Mouse (Mus musculus): Measurements from ENCODE around the gene 4933407L21Rik. TPM values are rescaled to one million over a fixed set of nuclear protein-coding genes. Genes with fewer than 3 reads are reported as not detected.

4933407L21Rik gene
- polyA plus RNA-seq, 1 experiment from 2014 or later, result 0.20 TPM

DNA sequence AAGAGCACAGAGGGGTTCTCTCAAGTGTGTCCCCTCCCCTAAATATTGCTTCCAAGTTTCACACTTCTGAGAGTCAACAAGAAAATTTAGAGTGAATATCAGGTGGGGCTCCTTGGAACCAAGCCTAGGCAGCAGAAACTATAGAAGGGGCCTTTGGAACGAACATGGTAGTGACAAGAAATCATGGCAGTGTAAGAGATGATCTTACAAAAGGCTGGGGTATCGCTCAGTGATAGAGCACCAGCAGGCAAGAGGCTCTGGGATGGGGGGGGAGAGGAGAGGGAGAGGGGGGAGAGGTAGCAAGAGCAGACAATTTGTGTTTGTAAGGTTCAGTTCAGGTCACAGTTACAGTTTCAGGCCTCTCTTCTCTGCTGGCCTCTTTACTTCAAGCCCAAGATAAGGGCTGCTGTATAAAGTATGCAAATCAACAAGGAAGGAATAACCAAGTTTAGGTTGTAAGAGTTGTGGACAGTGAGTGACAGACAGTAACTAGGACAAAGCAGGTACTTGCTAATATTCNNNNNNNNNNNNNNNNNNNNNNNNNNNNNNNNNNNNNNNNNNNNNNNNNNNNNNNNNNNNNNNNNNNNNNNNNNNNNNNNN is 20.9 kb downstream of the 4933407L21Rik start:
- no peak overlapping the region for H3K27ac ChIP-seq (replicated peaks)
- no peaks in the 10 kb centered on the region for H3K36me3 ChIP-seq
- no peaks in the 10 kb centered on the region for H3K27me3 ChIP-seq (ENCODE audit: low read depth, poor library complexity, severe bottlenecking)
- no peaks in the 10 kb centered on the region for H3K4me1 ChIP-seq
- no peaks in the 10 kb centered on the region for H3K9me3 ChIP-seq (replicated peaks)
- WGBS, result 88% methylated on average over 2 of the region's 2 CpGs
- H3K4me3 ChIP-seq, result no peak overlapping the region
- no peak for DNase-seq (ENCODE audit: low spot score)

DNA sequence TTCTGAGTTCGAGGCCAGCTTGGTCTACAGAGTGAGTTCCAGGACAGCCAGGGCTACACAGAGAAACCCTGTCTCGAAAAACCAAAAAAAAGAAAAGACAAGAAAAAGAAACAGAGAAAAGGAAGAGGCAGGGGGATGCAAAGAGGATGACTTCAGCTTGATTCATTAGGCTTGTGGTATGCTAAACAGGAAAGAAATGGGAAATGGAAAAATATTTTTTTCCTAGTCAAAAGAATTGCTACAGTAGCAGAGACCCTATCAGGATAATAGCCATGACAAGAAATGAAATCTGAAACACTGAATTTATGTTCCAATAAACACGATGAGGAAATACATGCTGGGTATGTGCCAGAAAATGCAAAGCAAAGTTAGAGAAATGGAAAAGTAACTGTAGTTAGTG is 26.9 kb downstream of the 4933407L21Rik start:
- no peak overlapping the region for H3K27ac ChIP-seq (replicated peaks)
- peaks cover 9% of the 10 kb centered on the region for H3K4me1 ChIP-seq
- H3K27me3 ChIP-seq (ENCODE audit: low read depth, poor library complexity, severe bottlenecking), result no peaks in the 10 kb centered on the region
- no peak overlapping the region for H3K4me3 ChIP-seq
- H3K9me3 ChIP-seq (replicated peaks), result no peaks in the 10 kb centered on the region
- 89% methylated on average over 3 of the region's 3 CpGs for WGBS
- H3K36me3 ChIP-seq, result no peaks in the 10 kb centered on the region
- DNase-seq (ENCODE audit: low spot score), result no peak

DNA sequence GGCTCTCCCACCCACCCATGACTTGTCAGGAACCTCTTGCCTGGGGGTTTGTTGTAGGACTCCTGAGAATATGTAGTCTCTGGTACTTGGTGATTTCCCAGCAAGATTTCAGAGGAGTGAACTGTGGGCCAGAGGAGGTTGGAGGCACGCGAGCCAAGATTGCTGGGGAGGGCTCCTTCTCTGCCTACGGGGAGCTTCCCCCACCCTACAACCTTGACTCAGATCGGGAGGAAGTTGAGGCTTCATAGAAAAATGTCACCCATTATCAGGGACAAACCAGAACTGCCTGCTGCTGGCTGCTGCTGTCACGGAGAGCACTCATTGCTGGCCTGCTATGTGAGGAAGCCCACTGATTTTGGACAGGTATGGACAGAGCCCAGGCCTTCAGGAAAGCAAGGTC is 29.0 kb downstream of the 4933407L21Rik start:
- 88% methylated on average over 5 of the region's 5 CpGs for WGBS
- H3K36me3 ChIP-seq, result no peaks in the 10 kb centered on the region
- H3K4me1 ChIP-seq, result peaks cover 9% of the 10 kb centered on the region
- no peak overlapping the region for H3K4me3 ChIP-seq
- no peak overlapping the region for H3K27ac ChIP-seq (replicated peaks)
- H3K27me3 ChIP-seq (ENCODE audit: low read depth, poor library complexity, severe bottlenecking), result no peaks in the 10 kb centered on the region
- no peaks in the 10 kb centered on the region for H3K9me3 ChIP-seq (replicated peaks)
- no peak for DNase-seq (ENCODE audit: low spot score)

DNA sequence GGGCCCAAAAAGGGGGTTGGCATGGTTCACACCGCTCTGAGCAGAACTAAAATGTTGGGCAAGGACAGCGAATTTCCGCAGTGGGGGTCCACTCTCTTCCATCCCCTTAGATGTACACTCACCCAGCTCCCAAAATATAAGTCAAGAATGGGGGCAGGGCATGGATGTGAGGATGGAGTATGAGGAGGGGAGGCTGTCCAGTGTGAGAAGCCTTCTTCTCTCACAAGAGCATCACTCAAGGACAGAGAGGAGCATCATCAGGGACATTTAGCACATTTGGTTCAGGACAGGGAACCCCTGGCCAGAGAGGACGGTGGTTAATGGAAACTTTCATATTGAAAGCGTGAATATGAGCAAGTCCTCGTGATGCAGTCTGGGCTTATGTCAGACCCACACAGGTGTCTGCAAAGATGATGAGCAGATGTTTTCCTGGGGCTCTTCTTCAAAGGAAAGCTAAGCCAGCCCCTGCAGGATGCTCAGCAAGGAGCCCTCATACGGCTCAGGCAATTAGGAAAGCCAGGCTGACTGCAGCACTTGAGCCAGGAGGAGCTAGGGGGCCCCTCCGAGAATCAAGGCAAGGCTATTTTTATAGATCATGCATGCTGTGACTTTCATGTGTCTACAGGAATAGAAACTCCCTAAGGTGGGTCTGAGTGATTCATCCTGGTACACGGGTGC is 29.8 kb downstream of the 4933407L21Rik start:
- DNase-seq (ENCODE audit: low spot score), result no peak
- 59% methylated on average over 9 of the region's 9 CpGs for WGBS

DNA sequence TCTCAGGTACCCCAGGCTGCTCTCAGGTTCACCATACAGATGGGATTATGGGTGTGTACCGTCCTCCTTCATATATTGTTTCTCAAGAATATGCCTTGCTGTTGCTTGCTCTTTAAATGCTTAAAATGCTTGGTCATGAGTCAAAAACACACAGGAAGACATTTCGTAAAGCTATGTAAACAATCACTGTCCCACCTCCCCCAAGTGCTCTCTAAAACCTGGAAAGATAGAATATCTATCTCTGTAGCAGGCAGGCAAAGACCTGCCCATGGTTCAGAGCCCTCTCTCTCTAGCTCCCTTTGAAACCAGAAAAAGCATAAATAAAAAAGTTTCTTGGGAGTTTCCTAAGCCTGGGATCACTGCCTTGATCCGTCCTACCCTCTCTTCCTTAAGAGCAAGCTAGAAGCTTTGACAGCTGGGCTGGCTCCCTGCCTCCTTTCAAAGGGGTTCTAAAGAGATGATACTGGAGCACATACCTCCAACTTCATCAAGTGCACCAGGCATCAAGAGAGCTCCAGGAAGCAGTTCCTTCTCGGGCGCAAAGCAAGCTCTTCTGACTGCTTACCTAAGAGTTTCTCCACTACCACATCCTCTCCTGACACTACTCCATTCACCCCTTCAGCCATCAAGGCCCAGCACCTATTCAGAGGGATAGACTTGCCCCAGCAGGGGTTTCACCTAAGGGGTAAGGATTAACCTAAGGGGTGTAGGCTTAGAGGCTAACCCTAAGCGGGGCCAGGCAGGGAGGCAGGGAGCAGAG is 31.0 kb downstream of the 4933407L21Rik start:
- no peak overlapping the region for H3K27ac ChIP-seq (replicated peaks)
- DNase-seq (ENCODE audit: low spot score), result no peak

More for the DNA sequence above, 29.8 kb downstream of the 4933407L21Rik start:
- Histone ChIP-seq H3K4me3 (no peak overlapping the region), H3K27ac (replicated peaks) (no peak overlapping the region), H3K9me3 (replicated peaks) (no peaks in the 10 kb centered on the region), H3K4me1 (peaks cover 9% of the 10 kb centered on the region), H3K27me3 (ENCODE audit: low read depth, poor library complexity, severe bottlenecking) (no peaks in the 10 kb centered on the region), H3K36me3 (no peaks in the 10 kb centered on the region)

DNA sequence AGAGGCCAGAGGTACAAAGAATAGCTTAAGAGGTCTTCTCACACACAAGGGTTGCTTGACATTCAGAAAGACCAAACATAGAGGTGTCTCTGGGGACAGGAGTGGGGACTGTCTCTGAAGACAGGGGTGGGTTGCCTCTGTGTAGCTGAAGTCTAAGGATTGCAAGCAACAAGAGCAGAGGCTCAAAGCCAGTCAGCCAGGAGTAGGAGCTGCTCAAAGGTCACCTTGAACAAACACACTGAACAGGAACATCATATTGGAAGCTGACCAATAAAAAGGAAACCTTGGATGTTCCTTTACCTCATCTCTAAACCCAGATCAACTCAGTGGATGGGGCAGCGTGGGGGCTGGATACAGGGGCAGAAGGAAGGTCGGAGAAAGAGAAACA is 31.6 kb downstream of the 4933407L21Rik start:
- Histone ChIP-seq H3K36me3 (no peaks in the 10 kb centered on the region), H3K9me3 (replicated peaks) (no peaks in the 10 kb centered on the region), H3K27me3 (ENCODE audit: low read depth, poor library complexity, severe bottlenecking) (no peaks in the 10 kb centered on the region), H3K4me1 (peaks cover 9% of the 10 kb centered on the region), H3K4me3 (no peak overlapping the region), H3K27ac (replicated peaks) (no peak overlapping the region)
- no peak for DNase-seq (ENCODE audit: low spot score)
- WGBS, result 80% methylated on average over 2 of the region's 2 CpGs

More for the DNA sequence above, 31.0 kb downstream of the 4933407L21Rik start:
- peaks cover 9% of the 10 kb centered on the region for H3K4me1 ChIP-seq
- no peaks in the 10 kb centered on the region for H3K9me3 ChIP-seq (replicated peaks)
- no peak overlapping the region for H3K4me3 ChIP-seq
- H3K27me3 ChIP-seq (ENCODE audit: low read depth, poor library complexity, severe bottlenecking), result no peaks in the 10 kb centered on the region
- 64% methylated on average over 6 of the region's 6 CpGs for WGBS
- no peaks in the 10 kb centered on the region for H3K36me3 ChIP-seq

DNA sequence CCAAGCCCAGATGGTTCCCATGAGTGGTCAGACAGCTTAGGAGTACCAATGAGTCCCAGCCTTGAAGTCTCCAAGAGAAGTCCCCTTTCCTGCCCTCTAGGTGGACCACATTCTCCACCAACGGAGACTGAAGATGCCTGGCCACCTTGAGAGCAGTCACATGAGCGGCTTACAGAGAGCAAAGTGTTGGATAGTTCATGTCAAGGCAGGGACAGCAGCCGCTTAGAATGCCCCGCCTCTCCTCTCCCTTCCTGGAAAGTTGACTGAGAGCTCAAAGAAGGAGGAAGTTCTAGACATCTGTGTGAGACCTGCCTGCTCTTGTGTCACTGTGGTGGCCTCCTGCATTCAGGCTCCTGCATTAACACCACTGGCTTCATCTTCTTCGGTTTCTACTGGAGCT is 32.6 kb downstream of the 4933407L21Rik start, which contains the start of gene Gpr55:
Gene Gpr55 (minus strand): TSS at position 135 of the 400 bp plus-strand sequence.
- no peak for DNase-seq (ENCODE audit: low spot score)
- WGBS, result 87% methylated on average over 5 of the region's 5 CpGs

DNA sequence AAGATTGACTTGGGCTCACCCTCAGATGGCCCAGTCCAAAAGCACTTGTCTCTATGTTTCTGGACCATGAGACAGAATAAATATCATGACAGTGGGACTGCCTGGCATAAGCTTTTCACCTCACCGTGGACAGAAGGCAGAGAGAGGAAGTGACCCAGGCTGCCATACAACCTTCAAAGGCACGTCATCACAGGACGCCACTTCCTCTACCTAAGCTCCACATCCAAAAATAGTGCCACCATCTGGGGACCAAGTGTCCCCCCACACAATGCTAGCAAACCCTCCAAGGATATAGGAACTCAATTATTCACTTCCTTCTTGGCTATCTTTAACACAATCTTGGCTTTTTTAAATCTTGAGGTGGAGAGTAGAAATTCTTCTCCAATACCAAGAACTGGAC is 33.8 kb downstream of the 4933407L21Rik start:
- 84% methylated on average over 3 of the region's 3 CpGs for WGBS
- no peak for DNase-seq (ENCODE audit: low spot score)

More for the DNA sequence above, 32.6 kb downstream of the 4933407L21Rik start, which contains the start of gene Gpr55:
- no peaks in the 10 kb centered on the region for H3K9me3 ChIP-seq (replicated peaks)
- no peaks in the 10 kb centered on the region for H3K27me3 ChIP-seq (ENCODE audit: low read depth, poor library complexity, severe bottlenecking)
- H3K36me3 ChIP-seq, result no peaks in the 10 kb centered on the region
- no peak within 1 kb of the TSS for H3K4me3 ChIP-seq
- H3K27ac ChIP-seq (replicated peaks), result no peak within 1 kb of the TSS
- peaks cover 9% of the 10 kb centered on the region for H3K4me1 ChIP-seq

DNA sequence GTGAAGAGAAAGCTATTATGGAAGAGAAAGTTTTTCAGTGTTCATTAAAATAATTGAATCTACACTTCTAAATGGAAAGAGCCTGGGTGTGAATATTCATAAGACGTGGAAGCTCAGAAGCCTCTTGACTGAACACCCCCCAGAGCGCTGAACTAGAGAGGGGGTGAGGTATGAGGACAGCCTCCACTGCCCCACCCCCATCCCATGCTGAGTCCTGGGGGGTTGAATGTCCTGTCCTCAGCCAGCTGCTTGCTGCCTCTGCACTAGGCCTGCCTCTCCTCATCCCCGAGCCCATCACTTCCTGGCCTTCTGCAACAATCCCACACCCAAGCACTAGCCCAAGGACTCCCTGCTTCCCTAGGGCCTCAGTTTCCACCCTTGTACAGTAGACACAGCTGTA is 37.6 kb downstream of the 4933407L21Rik start:
- Histone ChIP-seq H3K27ac (replicated peaks) (no peak overlapping the region), H3K4me3 (no peak overlapping the region), H3K4me1 (no peaks in the 10 kb centered on the region), H3K27me3 (ENCODE audit: low read depth, poor library complexity, severe bottlenecking) (no peaks in the 10 kb centered on the region), H3K9me3 (replicated peaks) (no peaks in the 10 kb centered on the region), H3K36me3 (no peaks in the 10 kb centered on the region)
- DNase-seq (ENCODE audit: low spot score), result no peak
- WGBS, result 66% methylated on average over 3 of the region's 3 CpGs

More for the DNA sequence above, 33.8 kb downstream of the 4933407L21Rik start:
- H3K4me1 ChIP-seq, result peaks cover 9% of the 10 kb centered on the region
- no peaks in the 10 kb centered on the region for H3K27me3 ChIP-seq (ENCODE audit: low read depth, poor library complexity, severe bottlenecking)
- no peaks in the 10 kb centered on the region for H3K36me3 ChIP-seq
- H3K9me3 ChIP-seq (replicated peaks), result no peaks in the 10 kb centered on the region
- H3K4me3 ChIP-seq, result no peak overlapping the region
- no peak overlapping the region for H3K27ac ChIP-seq (replicated peaks)

DNA sequence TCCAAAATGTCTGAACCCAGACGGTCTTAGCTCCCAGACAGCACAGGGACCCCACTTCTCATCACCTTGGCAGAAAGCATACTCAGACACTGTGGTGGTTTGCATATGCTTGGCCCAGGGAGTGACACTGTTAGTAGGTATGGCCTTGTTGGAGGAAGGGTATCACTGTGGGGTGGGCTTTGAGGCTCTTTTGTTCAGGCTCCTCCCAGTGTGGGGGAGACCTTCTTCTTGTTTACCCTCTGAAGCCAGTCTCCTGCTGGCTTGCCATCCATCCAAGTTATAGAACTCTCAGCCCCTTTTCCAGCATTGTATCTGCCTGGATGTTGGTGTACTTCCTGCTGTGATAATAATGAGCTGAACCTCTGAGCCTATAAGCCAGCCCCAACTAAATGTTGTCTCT is 40.8 kb downstream of the 4933407L21Rik start:
- H3K36me3 ChIP-seq, result no peaks in the 10 kb centered on the region
- WGBS, result 83% methylated on average over 1 of the region's 1 CpGs
- H3K9me3 ChIP-seq (replicated peaks), result no peaks in the 10 kb centered on the region
- H3K4me3 ChIP-seq, result no peak overlapping the region
- no peaks in the 10 kb centered on the region for H3K4me1 ChIP-seq
- H3K27me3 ChIP-seq (ENCODE audit: low read depth, poor library complexity, severe bottlenecking), result no peaks in the 10 kb centered on the region
- H3K27ac ChIP-seq (replicated peaks), result no peak overlapping the region
- DNase-seq (ENCODE audit: low spot score), result no peak

DNA sequence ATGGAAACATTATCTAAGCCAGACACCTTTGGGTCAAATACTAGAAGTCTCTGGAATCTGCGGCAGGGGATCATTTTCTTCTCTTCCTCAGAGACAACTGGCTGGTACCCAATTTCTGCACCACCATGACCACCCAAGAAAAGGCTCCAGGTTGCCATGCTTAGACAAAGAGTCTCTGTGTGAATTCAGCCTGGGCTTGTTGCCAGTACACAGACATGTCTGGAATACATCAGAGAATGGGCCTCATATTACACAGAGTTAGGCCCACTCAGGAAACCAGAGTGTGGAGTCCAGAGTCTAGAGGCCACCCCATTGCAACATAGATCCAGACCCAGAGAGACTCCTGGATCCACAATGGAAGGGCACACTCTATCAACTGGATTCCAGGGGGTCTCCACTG is 41.2 kb downstream of the 4933407L21Rik start:
- no peaks in the 10 kb centered on the region for H3K4me1 ChIP-seq
- 93% methylated on average over 1 of the region's 1 CpGs for WGBS
- no peak for DNase-seq (ENCODE audit: low spot score)
- no peak overlapping the region for H3K27ac ChIP-seq (replicated peaks)
- H3K9me3 ChIP-seq (replicated peaks), result no peaks in the 10 kb centered on the region
- H3K27me3 ChIP-seq (ENCODE audit: low read depth, poor library complexity, severe bottlenecking), result no peaks in the 10 kb centered on the region
- H3K36me3 ChIP-seq, result no peaks in the 10 kb centered on the region
- no peak overlapping the region for H3K4me3 ChIP-seq

DNA sequence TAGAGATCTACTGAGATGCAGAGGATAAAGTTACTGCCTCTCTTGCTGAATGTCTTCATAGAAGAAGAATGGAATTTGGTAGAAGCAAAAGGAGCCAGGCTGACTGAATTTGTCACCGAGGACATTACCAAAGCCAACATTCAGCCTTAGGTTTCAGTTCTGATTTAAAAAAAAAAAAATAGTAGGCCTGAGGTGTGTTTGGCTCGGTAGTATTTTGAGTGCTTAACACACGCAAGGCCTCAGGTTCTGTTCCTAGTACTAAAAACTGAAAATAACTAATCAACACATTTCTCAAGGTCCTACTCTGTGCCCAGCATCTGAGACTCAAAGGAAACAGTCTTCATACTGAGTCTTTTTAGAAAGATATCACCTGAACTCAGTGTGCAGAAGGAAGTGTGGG is 42.8 kb downstream of the 4933407L21Rik start:
- Histone ChIP-seq H3K9me3 (replicated peaks) (no peaks in the 10 kb centered on the region), H3K4me3 (no peak overlapping the region), H3K27me3 (ENCODE audit: low read depth, poor library complexity, severe bottlenecking) (no peaks in the 10 kb centered on the region), H3K4me1 (no peaks in the 10 kb centered on the region), H3K36me3 (no peaks in the 10 kb centered on the region), H3K27ac (replicated peaks) (no peak overlapping the region)
- 95% methylated on average over 3 of the region's 3 CpGs for WGBS
- no peak for DNase-seq (ENCODE audit: low spot score)

DNA sequence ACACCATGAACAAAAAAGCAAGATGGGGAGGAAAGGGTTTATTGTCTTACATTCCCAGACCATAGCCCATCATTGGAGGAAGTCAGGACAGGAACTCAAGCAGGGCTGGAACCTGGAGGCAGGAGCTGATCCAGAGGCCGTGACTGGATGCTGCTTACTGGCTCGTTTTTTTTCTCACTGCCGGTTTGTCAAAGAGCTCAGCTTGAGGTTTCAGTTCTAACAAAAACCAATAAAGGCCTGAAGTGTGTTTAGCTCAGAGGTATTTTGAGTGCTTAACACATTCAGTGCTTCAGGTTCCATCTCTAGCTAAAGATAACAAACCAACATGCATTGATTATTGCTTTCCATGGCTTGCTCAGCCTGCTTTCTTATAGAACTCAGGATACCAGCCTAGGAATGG is 44.1 kb downstream of the 4933407L21Rik start:
- H3K36me3 ChIP-seq, result no peaks in the 10 kb centered on the region
- 84% methylated on average over 3 of the region's 3 CpGs for WGBS
- no peaks in the 10 kb centered on the region for H3K9me3 ChIP-seq (replicated peaks)
- H3K4me1 ChIP-seq, result no peaks in the 10 kb centered on the region
- no peak overlapping the region for H3K27ac ChIP-seq (replicated peaks)
- no peaks in the 10 kb centered on the region for H3K27me3 ChIP-seq (ENCODE audit: low read depth, poor library complexity, severe bottlenecking)
- no peak overlapping the region for H3K4me3 ChIP-seq
- no peak for DNase-seq (ENCODE audit: low spot score)
